Mouse (Mus musculus) cerebellum, adult 2 months (tissue): ENCODE results near the gene Lect2. TPM values are rescaled to one million over a fixed set of nuclear protein-coding genes. Genes with fewer than 3 reads are reported as not detected.

Experiments used
- DNase-seq, 2 experiments: peaks; one replicate each; pipeline ENCODE4 v3.0.0; 2021
- H3K27ac ChIP-seq: fragments of 200-500 bp; 2 replicates; pipeline ENCODE4 v1.5.1; 2012; ENCODE audit warnings: low read length, control low read depth, inconsistent platforms; ENCODE audit not compliant: insufficient read depth
- H3K27me3 ChIP-seq: fragments of 200-500 bp; 2 replicates; pipeline ENCODE4 v1.6.1; 2012; ENCODE audit warnings: inconsistent platforms, mild to moderate bottlenecking, low read length, moderate library complexity; ENCODE audit not compliant: control insufficient read depth, insufficient read depth
- H3K4me1 ChIP-seq: fragments of 200-500 bp; 2 replicates; pipeline ENCODE4 v1.6.1; 2011; ENCODE audit warnings: low read length; ENCODE audit not compliant: control insufficient read depth, insufficient read depth
- H3K4me3 ChIP-seq: fragments of 200-500 bp; replicated peaks from 2 replicates; pipeline ENCODE3; 2011; ENCODE audit warnings: mild to moderate bottlenecking, low read depth, low read length, control low read depth; ENCODE audit not compliant: insufficient read depth
- CTCF ChIP-seq: fragments of 200-500 bp; IDR thresholded peaks from 2 replicates; pipeline ENCODE4 v1.5.1; 2011; ENCODE audit warnings: low read depth, mild to moderate bottlenecking, control low read depth, low read length, moderate library complexity, borderline replicate concordance; ENCODE audit not compliant: insufficient read depth
- POLR2A ChIP-seq: fragments of 200-500 bp; IDR thresholded peaks from 2 replicates; pipeline ENCODE4 v1.6.1; 2011; ENCODE audit warnings: low read length, control low read depth, borderline replicate concordance; ENCODE audit not compliant: insufficient read depth
- WGBS: fragments of 180-500 bp; shearing (Covaris S2); methylation state at CpG from one replicate; pipeline ENCODE4 v1.1.7; 2018; 5-methylcytosine and 5-hydroxymethylcytosine counted together
- polyA plus RNA-seq: library from polyadenylated mRNA; depleted of rRNA; stranded (reverse); fragments of >200 nt; gene quantifications from 2 replicates; pipeline ENCODE4 v1.2.3, GENCODE M21; 2012

Lect2 gene
- polyA plus RNA-seq, 1 experiment, result not detected

DNA sequence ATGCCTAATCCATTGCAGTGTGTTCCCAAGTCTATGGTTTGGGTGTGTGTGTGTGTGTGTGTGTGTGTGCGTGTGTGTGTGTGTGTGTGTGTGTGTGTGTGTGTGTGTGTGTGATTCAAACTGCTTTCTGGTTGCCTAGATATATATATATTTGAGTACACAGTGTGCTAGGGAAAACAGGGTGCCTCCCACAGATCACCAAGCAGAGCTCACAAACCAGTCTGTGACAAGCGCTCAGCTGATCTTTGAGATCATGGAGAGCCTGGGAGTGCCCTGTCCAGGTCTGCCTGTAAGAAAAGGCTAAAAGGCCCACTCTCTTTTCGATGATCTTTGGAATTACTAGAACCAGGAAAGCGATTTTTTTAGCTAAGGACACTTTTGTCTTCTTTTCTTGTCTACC is 26.8 kb upstream of the Lect2 start:
- H3K27me3 ChIP-seq, result no peaks in the 10 kb centered on the region
- H3K4me3 ChIP-seq, result no peak overlapping the region
- WGBS, result 82% methylated on average over 4 of the region's 4 CpGs
- no peaks in the 10 kb centered on the region for H3K4me1 ChIP-seq
- no peak overlapping the region for H3K27ac ChIP-seq
- DNase-seq, result no peak
- TF ChIP-seq POLR2A (no peak), CTCF (no peak)

DNA sequence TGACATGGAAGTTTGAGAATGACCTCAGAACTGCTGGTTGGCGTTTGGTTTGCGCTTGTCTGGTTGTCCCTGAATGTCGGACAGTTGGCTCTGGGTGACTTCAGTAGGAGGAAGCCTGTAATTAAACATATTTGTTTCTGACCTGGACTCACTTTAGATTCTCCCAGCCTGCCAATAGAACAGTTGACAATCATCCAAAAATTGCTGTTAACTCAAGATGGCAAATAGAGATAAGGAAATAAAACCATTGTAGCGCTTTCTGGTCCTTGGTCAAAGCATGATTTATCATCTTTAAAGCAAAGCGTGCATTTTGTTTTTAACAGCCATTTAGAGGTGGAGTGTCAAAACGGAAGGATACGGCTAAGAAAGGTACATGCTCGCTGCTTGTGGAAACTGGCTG is 23.3 kb upstream of the Lect2 start:
- H3K27me3 ChIP-seq, result no peaks in the 10 kb centered on the region
- H3K4me1 ChIP-seq, result no peaks in the 10 kb centered on the region
- H3K27ac ChIP-seq, result no peak overlapping the region
- 82% methylated on average over 8 of the region's 8 CpGs for WGBS
- DNase-seq, result no peak
- H3K4me3 ChIP-seq, result no peak overlapping the region
- TF ChIP-seq POLR2A (no peak), CTCF (no peak)

DNA sequence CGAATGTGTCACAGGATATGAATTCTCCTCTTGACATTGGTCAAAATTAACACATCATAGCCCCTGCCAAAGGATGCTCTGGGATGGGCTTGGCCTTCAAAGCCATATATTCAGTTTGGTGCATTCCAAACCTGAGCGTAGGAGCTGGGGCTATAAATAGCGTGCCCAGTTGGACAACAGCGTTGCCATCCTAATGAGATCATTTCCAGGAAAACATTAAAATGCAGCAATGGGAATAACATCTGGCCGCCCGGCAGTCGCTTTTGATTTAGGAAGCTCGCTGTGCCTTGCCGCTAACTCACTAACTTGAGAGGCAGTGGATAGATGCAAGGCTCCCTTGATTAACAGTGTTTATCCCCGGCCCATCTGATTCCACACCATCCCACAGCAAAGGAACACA is 18.0 kb upstream of the Lect2 start:
- no peaks in the 10 kb centered on the region for H3K4me1 ChIP-seq
- WGBS, result 63% methylated on average over 10 of the region's 10 CpGs
- no peak overlapping the region for H3K4me3 ChIP-seq
- TF ChIP-seq CTCF (no peak), POLR2A (no peak)
- no peaks in the 10 kb centered on the region for H3K27me3 ChIP-seq
- H3K27ac ChIP-seq, result no peak overlapping the region
- no peak for DNase-seq

DNA sequence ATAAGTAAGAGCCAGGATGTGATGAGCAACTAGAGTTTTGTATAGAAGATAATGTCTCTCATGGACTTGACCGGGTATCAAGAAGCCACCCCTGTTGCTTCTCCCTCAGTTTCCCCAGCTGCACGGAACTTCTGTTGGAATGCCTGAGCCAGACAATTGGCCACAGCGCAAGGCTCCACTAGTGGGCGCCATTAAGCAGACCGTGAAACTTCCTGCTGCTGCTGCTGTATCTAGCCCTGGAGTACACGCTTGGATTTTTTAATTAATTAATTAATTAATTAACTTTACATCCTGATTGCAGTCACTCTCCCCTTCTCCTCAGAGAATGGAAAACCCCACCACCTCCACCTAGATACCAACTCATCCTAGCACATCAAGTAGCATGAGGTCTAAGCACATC is 14.8 kb upstream of the Lect2 start:
- 34% methylated on average over 6 of the region's 6 CpGs for WGBS
- TF ChIP-seq CTCF (peak; percentile 46; the same call in 1 of the 2 replicates), POLR2A (no peak)
- Histone ChIP-seq H3K4me3 (no peak overlapping the region), H3K27me3 (no peaks in the 10 kb centered on the region), H3K4me1 (no peaks in the 10 kb centered on the region), H3K27ac (no peak overlapping the region)
- peak in 1 of 2 experiments; percentile 19 for DNase-seq

DNA sequence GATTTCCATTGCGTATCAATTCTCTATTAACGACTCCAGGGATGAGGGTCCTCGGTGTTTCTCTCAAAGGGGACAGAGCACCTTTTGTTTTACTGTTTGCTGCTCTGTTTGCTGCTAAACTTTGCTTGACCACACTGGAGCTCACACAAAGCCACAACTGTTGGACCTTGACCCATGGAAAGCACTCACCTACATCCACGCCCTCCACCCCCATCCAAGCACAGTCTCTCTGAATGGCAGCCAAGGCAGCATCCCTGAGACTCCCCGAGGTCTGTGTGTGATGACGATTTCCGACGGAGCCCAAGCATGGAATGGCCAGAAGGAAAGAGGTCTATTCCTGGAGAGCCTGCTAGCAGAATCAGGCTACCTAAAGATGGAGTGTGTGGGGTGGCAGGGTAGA is 12.8 kb upstream of the Lect2 start:
- Histone ChIP-seq H3K4me1 (no peaks in the 10 kb centered on the region), H3K4me3 (no peak overlapping the region), H3K27ac (no peak overlapping the region), H3K27me3 (no peaks in the 10 kb centered on the region)
- DNase-seq, result no peak
- WGBS, result 52% methylated on average over 8 of the region's 8 CpGs
- TF ChIP-seq POLR2A (no peak), CTCF (no peak)

DNA sequence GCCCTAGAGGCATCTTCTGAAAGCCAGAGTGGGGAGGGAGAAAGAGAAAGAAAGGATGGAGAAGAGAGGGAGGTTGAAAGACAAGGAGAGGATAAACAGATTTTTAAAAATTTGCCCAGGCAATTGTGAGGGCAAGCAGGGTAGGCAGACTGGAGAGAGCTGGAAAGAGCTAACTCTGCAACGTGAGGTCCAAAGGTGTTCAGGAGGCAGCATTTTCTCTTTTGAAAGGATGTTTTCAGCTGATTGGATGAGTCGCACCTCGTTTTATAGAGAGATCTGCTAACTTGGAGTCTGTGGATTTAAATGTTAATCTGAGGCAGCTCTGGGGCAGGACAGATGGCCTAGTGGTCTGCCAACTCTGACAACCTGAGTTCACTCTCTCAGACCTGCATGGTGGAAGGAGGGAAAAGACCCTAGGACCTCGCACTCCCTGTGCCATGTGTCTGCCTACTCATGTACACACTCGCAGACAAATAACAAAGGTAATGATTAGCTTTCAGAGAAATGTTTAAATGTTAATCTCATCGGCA is 11.6 kb upstream of the Lect2 start:
- no peak for TF ChIP-seq POLR2A
- no peak for TF ChIP-seq CTCF
- H3K27me3 ChIP-seq, result no peaks in the 10 kb centered on the region
- no peaks in the 10 kb centered on the region for H3K4me1 ChIP-seq
- no peak for DNase-seq
- 77% methylated on average over 6 of the region's 6 CpGs for WGBS
- no peak overlapping the region for H3K4me3 ChIP-seq
- H3K27ac ChIP-seq, result no peak overlapping the region

DNA sequence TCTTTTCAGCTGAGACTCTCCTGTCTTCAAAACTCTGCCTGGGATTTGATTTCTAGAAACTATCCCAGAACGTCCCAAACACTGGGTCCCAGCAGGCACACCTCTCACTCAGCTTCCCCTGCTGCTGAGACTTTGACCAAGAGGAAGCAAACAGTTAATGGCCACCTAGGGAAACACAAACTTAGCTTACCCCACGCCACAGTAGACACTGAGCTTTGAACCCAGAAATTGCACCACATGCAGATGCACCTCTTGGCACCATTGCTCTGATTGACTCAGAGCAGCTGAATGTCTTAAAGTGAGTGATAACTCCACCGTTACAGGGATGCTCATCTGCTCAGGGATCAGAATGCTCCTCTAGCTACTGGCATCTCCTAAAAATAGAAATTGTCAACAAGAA is 10.5 kb upstream of the Lect2 start:
- Histone ChIP-seq H3K4me3 (no peak overlapping the region), H3K4me1 (no peaks in the 10 kb centered on the region), H3K27me3 (no peaks in the 10 kb centered on the region), H3K27ac (no peak overlapping the region)
- DNase-seq, result no peak
- WGBS, result 36% methylated on average over 3 of the region's 3 CpGs
- no peak for TF ChIP-seq CTCF
- TF ChIP-seq POLR2A, result no peak

DNA sequence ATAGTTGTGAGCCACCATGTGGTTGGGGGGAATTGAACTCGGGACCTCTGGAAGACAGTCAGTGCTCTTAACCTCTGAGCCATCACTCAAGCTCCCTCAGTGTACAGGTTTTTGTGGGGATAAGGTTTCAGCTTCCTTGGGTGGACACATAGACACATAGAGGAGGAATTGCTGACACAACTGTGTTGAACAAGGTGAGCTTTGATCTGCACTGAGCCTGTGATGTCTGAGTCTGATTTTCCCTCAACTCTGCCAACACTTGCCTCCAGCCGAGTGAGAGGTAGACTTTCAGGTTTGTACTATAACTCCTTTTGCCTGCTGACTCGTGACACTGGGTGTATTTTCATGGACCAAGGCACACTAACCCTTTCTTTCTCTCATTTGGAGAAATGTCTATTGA is 8.4 kb upstream of the Lect2 start:
- Histone ChIP-seq H3K4me3 (no peak overlapping the region), H3K27me3 (no peaks in the 10 kb centered on the region), H3K4me1 (no peaks in the 10 kb centered on the region), H3K27ac (no peak overlapping the region)
- WGBS, result 83% methylated on average over 3 of the region's 3 CpGs
- no peak for DNase-seq
- no peak for TF ChIP-seq POLR2A
